8 mouse cellular contexts compared by ENCODE assay signal in genomic region chr2:163644047-163644446, GRCm38 (mm10). TPM values are rescaled to one million over a fixed set of nuclear protein-coding genes. Genes with fewer than 3 reads are reported as not detected.
DNase-seq lines count a peak whose midpoint lies in the region; ATAC-seq and TF ChIP-seq lines count a peak whose summit lies in the region.

No protein-coding gene starts in this region.

- H3K36me3 ChIP-seq in kidney, embryonic 14.5 days (ENCODE audit: control insufficient read depth, insufficient read depth, low read length): 0 out of 2 replicates have a peak, but pooled peaks cover 3% of the 10 kb centered on the region
- H3K36me3 ChIP-seq in hindbrain, embryonic 12.5 days: no peaks in the 10 kb centered on the region
- no peaks in the 10 kb centered on the region for H3K36me3 ChIP-seq in midbrain, embryonic 15.5 days (replicated peaks)

- in situ Hi-C loops in Patski (cut with MboI; ENCODE audit: low pct_unique_long_range_greater_than_20kb): no loop called here

- TF ChIP-seq CTCF in Patski (IDR thresholded peaks at IDR 0.05): no peak

- H3K9me3 ChIP-seq in kidney, embryonic 14.5 days (ENCODE audit: control insufficient read depth, low read length): no peaks in the 10 kb centered on the region
- no peaks in the 10 kb centered on the region for H3K9me3 ChIP-seq in hindbrain, embryonic 12.5 days (replicated peaks)
- H3K9me3 ChIP-seq in midbrain, embryonic 15.5 days: no peaks in the 10 kb centered on the region

- peak overlapping the region; percentile 98; the same call in 1 of the 2 replicates for H3K27ac ChIP-seq in kidney, embryonic 14.5 days (ENCODE audit: low read depth, low read length)
- peak overlapping the region; percentile 99 for H3K27ac ChIP-seq in hindbrain, embryonic 12.5 days
- H3K27ac ChIP-seq in midbrain, embryonic 15.5 days: peak overlapping the region; percentile 97; the same call in 1 of the 2 replicates

- ATAC-seq in kidney, embryonic 14.5 days (ENCODE audit: low FRiP score, low TSS enrichment): no peak
- peak; percentile 14 for ATAC-seq in Patski
- ATAC-seq in hindbrain, embryonic 12.5 days (ENCODE audit: low FRiP score): no peak
- ATAC-seq in midbrain, embryonic 15.5 days (replicated peaks): no peak

- H3K4me2 ChIP-seq in kidney, embryonic 14.5 days (replicated peaks; ENCODE audit: low read depth, low read length): peak overlapping the region; percentile 62
- peak overlapping the region; percentile 69 for H3K4me2 ChIP-seq in hindbrain, embryonic 12.5 days (replicated peaks)
- H3K4me2 ChIP-seq in midbrain, embryonic 15.5 days: peak overlapping the region; percentile 57

- DNase-seq in kidney, adult 8-10 months: no peak
- no peak for DNase-seq in Patski (ENCODE audit: low read depth, low spot score)
- no peak for DNase-seq in yolk sac, embryonic 10.5 days (ENCODE audit: low spot score)
- DNase-seq in left cerebral cortex, adult 9 months (ENCODE audit: low spot score in 2 of 2): no peak
- DNase-seq in urinary bladder, adult 18-20 months (ENCODE audit: low spot score in 2 of 2): no peak

- peak overlapping the region; percentile 87 for H3K4me3 ChIP-seq in kidney, embryonic 14.5 days (ENCODE audit: low read length)
- peak overlapping the region; percentile 96 for H3K4me3 ChIP-seq in hindbrain, embryonic 12.5 days
- peak overlapping the region; percentile 74 for H3K4me3 ChIP-seq in midbrain, embryonic 15.5 days

- 8% methylated on average over 4 of the region's 4 CpGs for WGBS in kidney, embryonic 14.5 days
- WGBS in hindbrain, embryonic 12.5 days: 8% methylated on average over 4 of the region's 4 CpGs
- 7% methylated on average over 4 of the region's 4 CpGs for WGBS in midbrain, embryonic 15.5 days

- H3K27me3 ChIP-seq in kidney, embryonic 14.5 days (ENCODE audit: control insufficient read depth, insufficient read depth, low read length): no peaks in the 10 kb centered on the region
- H3K27me3 ChIP-seq in Patski: no peaks in the 10 kb centered on the region
- no peaks in the 10 kb centered on the region for H3K27me3 ChIP-seq in hindbrain, embryonic 12.5 days
- no peaks in the 10 kb centered on the region for H3K27me3 ChIP-seq in midbrain, embryonic 15.5 days (replicated peaks)

- CTCF ChIA-PET in Patski (lab: Charles Lee): interaction anchor here (1.4 to 3.1 kb wide), 2 partner anchors 16 to 75 kb away, joined by 3 to 16 read pairs; no protein-coding TSS in a partner anchor

- 0 out of 2 replicates have a peak, but pooled peaks cover 10% of the 10 kb centered on the region for H3K4me1 ChIP-seq in kidney, embryonic 14.5 days (ENCODE audit: control insufficient read depth, insufficient read depth, low read length)
- H3K4me1 ChIP-seq in hindbrain, embryonic 12.5 days: peaks cover 18% of the 10 kb centered on the region
- peaks cover 22% of the 10 kb centered on the region for H3K4me1 ChIP-seq in midbrain, embryonic 15.5 days

- H3K9ac ChIP-seq in kidney, embryonic 14.5 days (ENCODE audit: low read depth, low read length): peak overlapping the region; percentile 92; the same call in 1 of the 2 replicates
- H3K9ac ChIP-seq in hindbrain, embryonic 12.5 days: peak overlapping the region; percentile 93
- H3K9ac ChIP-seq in midbrain, embryonic 15.5 days: peak overlapping the region; percentile 92

- POLR2A ChIA-PET in Patski (lab: Charles Lee): interaction anchor here (1.2 to 1.4 kb wide), 2 partner anchors 16 to 20 kb away, joined by 3 to 4 read pairs; no protein-coding TSS in a partner anchor

RNA-seq across cellular contexts. Expression of gene Serinc3, which starts 0.9 kb away (rescaled TPM):
- 35.4 and 43.0 TPM in 2 replicates for polyA plus RNA-seq in kidney, embryonic 14.5 days (2014; fragmentation: Nextera tagmentation; extraction: Ambion mirVana)
- polyA plus RNA-seq in Patski (2021): 238 TPM
- 36.2 and 38.4 TPM in 2 replicates for polyA plus RNA-seq in hindbrain, embryonic 12.5 days (2016; fragmentation: Nextera tagmentation; extraction: Ambion mirVana)
- 33.0 and 35.9 TPM in 2 replicates for polyA plus RNA-seq in midbrain, embryonic 15.5 days (2015; fragmentation: Nextera tagmentation; extraction: Ambion mirVana)

RNA-seq across cellular contexts. Expression of gene Pkig, which starts 14.1 kb away (rescaled TPM):
- polyA plus RNA-seq in kidney, embryonic 14.5 days (2014; fragmentation: Nextera tagmentation; extraction: Ambion mirVana): 187 and 203 TPM in 2 replicates
- polyA plus RNA-seq in Patski (2021): 87.0 TPM
- polyA plus RNA-seq in hindbrain, embryonic 12.5 days (2016; fragmentation: Nextera tagmentation; extraction: Ambion mirVana): 109 and 113 TPM in 2 replicates
- polyA plus RNA-seq in midbrain, embryonic 15.5 days (2015; fragmentation: Nextera tagmentation; extraction: Ambion mirVana): 125 TPM in 2 replicates

RNA-seq across cellular contexts. Expression of gene Ttpal, which starts 41.9 kb away (rescaled TPM):
- polyA plus RNA-seq in kidney, embryonic 14.5 days (2014; fragmentation: Nextera tagmentation; extraction: Ambion mirVana): 16.0 and 40.3 TPM in 2 replicates
- polyA plus RNA-seq in Patski (2021): 19.4 TPM
- 51.5 and 52.0 TPM in 2 replicates for polyA plus RNA-seq in hindbrain, embryonic 12.5 days (2016; fragmentation: Nextera tagmentation; extraction: Ambion mirVana)
- 47.1 and 50.2 TPM in 2 replicates for polyA plus RNA-seq in midbrain, embryonic 15.5 days (2015; fragmentation: Nextera tagmentation; extraction: Ambion mirVana)
